ENCODE assay signal across 23 mouse cellular contexts in genomic region chr11:101154648-101155047, GRCm38 (mm10). TPM values are rescaled to one million over a fixed set of nuclear protein-coding genes. Genes with fewer than 3 reads are reported as not detected.
A peak's percentile ranks its signal among the peaks of the same experiment; 100 is the strongest.
DNase-seq lines count a peak whose midpoint lies in the region; ATAC-seq and TF ChIP-seq lines count a peak whose summit lies in the region.
"Had no signal": no experiment of that assay in that cellular context is flagged by ENCODE, and none has a peak within 500 bp of the region (broad histone marks: within the 10 kb centered on the region; RNA-seq: fewer than 3 reads in every experiment).

No protein-coding gene starts in this region.

- no peaks in the 10 kb centered on the region for H3K36me3 ChIP-seq in midbrain, embryonic 11.5 days (ENCODE audit: control insufficient read depth, insufficient read depth, low read length)
- H3K36me3 ChIP-seq in midbrain, embryonic 14.5 days (ENCODE audit: control insufficient read depth, insufficient read depth, low read length), result no peaks in the 10 kb centered on the region
- H3K36me3 ChIP-seq: embryonic facial prominence, embryonic 10.5 days; embryonic facial prominence, embryonic 12.5 days; forebrain, embryonic 15.5 days; G1E had no signal

- no peaks in the 10 kb centered on the region; the same call in 1 of the 2 replicates for H3K4me1 ChIP-seq in cerebellum, adult 2 months (ENCODE audit: control insufficient read depth, insufficient read depth, low read length)
- H3K4me1 ChIP-seq in midbrain, embryonic 11.5 days (ENCODE audit: control insufficient read depth, insufficient read depth, low read length), result peaks cover 7% of the 10 kb centered on the region; the same call in 1 of the 2 replicates
- H3K4me1 ChIP-seq in midbrain, embryonic 14.5 days (ENCODE audit: control insufficient read depth, insufficient read depth, low read length), result peaks cover 15% of the 10 kb centered on the region

- peak; percentile 37 for DNase-seq in cerebellum, adult 9-11 months
- DNase-seq in cerebellum, adult 2 months, result no peak
- DNase-seq in midbrain, embryonic 11.5 days (ENCODE audit: low spot score, missing footprints), result peak; percentile 64
- DNase-seq in midbrain, embryonic 14.5 days, result no peak
- DNase-seq in ovary, postnatal 10 days (ENCODE audit: low spot score), result no peak
- DNase-seq: adrenal gland, adult 8-10 months; adrenal gland, postnatal 14 days; adrenal gland, postnatal 36 days; B cell, adult 2 months; cerebellum, adult 18-20 months; cerebellum, adult 9-10 months; cerebellum, postnatal 14 days; forebrain, postnatal 0 days had no signal

- H3K4me2 ChIP-seq in midbrain, embryonic 11.5 days, result no peak overlapping the region
- H3K4me2 ChIP-seq in midbrain, embryonic 14.5 days (ENCODE audit: low read length), result no peak overlapping the region
- H3K4me2 ChIP-seq: forebrain, embryonic 15.5 days had no signal

- H3K9me3 ChIP-seq in midbrain, embryonic 11.5 days (ENCODE audit: control insufficient read depth, low read length), result no peaks in the 10 kb centered on the region
- no peaks in the 10 kb centered on the region for H3K9me3 ChIP-seq in midbrain, embryonic 14.5 days (ENCODE audit: control insufficient read depth, low read length)
- H3K9me3 ChIP-seq: embryonic facial prominence, embryonic 10.5 days; embryonic facial prominence, embryonic 12.5 days; forebrain, embryonic 13.5 days; forebrain, embryonic 15.5 days; G1E had no signal

- no peak overlapping the region for H3K9ac ChIP-seq in midbrain, embryonic 11.5 days (ENCODE audit: low read length)
- H3K9ac ChIP-seq in midbrain, embryonic 14.5 days (replicated peaks; ENCODE audit: low read length), result no peak overlapping the region
- H3K9ac ChIP-seq: embryonic facial prominence, embryonic 12.5 days; forebrain, embryonic 13.5 days; forebrain, embryonic 15.5 days; forebrain, postnatal 0 days had no signal

- TF ChIP-seq POLR2A in cerebellum, adult 2 months (IDR thresholded peaks at IDR 0.05; ENCODE audit: borderline replicate concordance, insufficient read depth, low read length), result no peak

- no peak overlapping the region for H3K4me3 ChIP-seq in cerebellum, adult 2 months (replicated peaks; ENCODE audit: insufficient read depth, low read depth, low read length)
- no peak overlapping the region for H3K4me3 ChIP-seq in midbrain, embryonic 11.5 days (ENCODE audit: low read depth, low read length)
- no peak overlapping the region for H3K4me3 ChIP-seq in midbrain, embryonic 14.5 days (replicated peaks; ENCODE audit: low read depth, low read length)
- H3K4me3 ChIP-seq: embryonic facial prominence, embryonic 12.5 days; forebrain, embryonic 13.5 days; forebrain, embryonic 15.5 days had no signal

- no peak for ATAC-seq in midbrain, embryonic 11.5 days (ENCODE audit: low FRiP score)
- no peak for ATAC-seq in midbrain, embryonic 14.5 days (ENCODE audit: low FRiP score, low TSS enrichment)
- ATAC-seq: activated CD4-positive, CD25-positive, alpha-beta regulatory T cell, adult 4 months; CD4-positive, CD25-positive, alpha-beta regulatory T cell, adult 4 months; forebrain, embryonic 13.5 days; forebrain, embryonic 15.5 days; forebrain, postnatal 0 days; Patski had no signal

- H3K27ac ChIP-seq in cerebellum, adult 2 months (ENCODE audit: insufficient read depth, low read length), result no peak overlapping the region
- no peak overlapping the region for H3K27ac ChIP-seq in midbrain, embryonic 11.5 days (ENCODE audit: low read depth, low read length)
- H3K27ac ChIP-seq in midbrain, embryonic 14.5 days (replicated peaks; ENCODE audit: low read depth, low read length), result no peak overlapping the region
- H3K27ac ChIP-seq: embryonic facial prominence, embryonic 10.5 days; embryonic facial prominence, embryonic 12.5 days; forebrain, embryonic 13.5 days had no signal

- no peak for TF ChIP-seq CTCF in cerebellum, adult 2 months (IDR thresholded peaks at IDR 0.05; ENCODE audit: borderline replicate concordance, insufficient read depth, low read depth, low read length)

- H3K27me3 ChIP-seq in cerebellum, adult 2 months (ENCODE audit: control insufficient read depth, insufficient read depth, low read length), result no peaks in the 10 kb centered on the region
- H3K27me3 ChIP-seq in midbrain, embryonic 11.5 days (ENCODE audit: control insufficient read depth, insufficient read depth, low read length), result peaks cover 4% of the 10 kb centered on the region
- H3K27me3 ChIP-seq in midbrain, embryonic 14.5 days (ENCODE audit: control insufficient read depth, insufficient read depth, low read length), result no peaks in the 10 kb centered on the region; the same call in 1 of the 2 replicates
- H3K27me3 ChIP-seq: CH12.LX; embryonic facial prominence, embryonic 12.5 days; Patski had no signal

RNA-seq across cellular contexts. Expression of gene Tubg2, which starts 1.1 kb away (rescaled TPM):
- polyA plus RNA-seq in cerebellum, adult 2 months (2012; rRNA removed), result 44.3 and 47.8 TPM in 2 replicates
- 3.4 and 5.1 TPM in 2 replicates for polyA plus RNA-seq in midbrain, embryonic 11.5 days (2014; fragmentation: Nextera tagmentation; extraction: Ambion mirVana)
- polyA plus RNA-seq in midbrain, embryonic 14.5 days (2014; fragmentation: Nextera tagmentation; extraction: Ambion mirVana), result 42.2 and 56.0 TPM in 2 replicates
- polyA plus RNA-seq: G1E had no signal

RNA-seq across cellular contexts. Expression of gene Cntnap1, which starts 15.7 kb away (rescaled TPM):
- polyA plus RNA-seq in cerebellum, adult 2 months (2012; rRNA removed), result 151 and 169 TPM in 2 replicates
- polyA plus RNA-seq in midbrain, embryonic 11.5 days (2014; fragmentation: Nextera tagmentation; extraction: Ambion mirVana), result 0.30 and 0.32 TPM in 2 replicates
- polyA plus RNA-seq in midbrain, embryonic 14.5 days (2014; fragmentation: Nextera tagmentation; extraction: Ambion mirVana), result 2.3 and 2.8 TPM in 2 replicates

RNA-seq across cellular contexts. Expression of gene Plekhh3, which starts 16.5 kb away (rescaled TPM):
- polyA plus RNA-seq in cerebellum, adult 2 months (2012; rRNA removed), result 67.6 and 71.0 TPM in 2 replicates
- 5.8 and 7.2 TPM in 2 replicates for polyA plus RNA-seq in midbrain, embryonic 11.5 days (2014; fragmentation: Nextera tagmentation; extraction: Ambion mirVana)
- polyA plus RNA-seq in midbrain, embryonic 14.5 days (2014; fragmentation: Nextera tagmentation; extraction: Ambion mirVana), result 8.2 and 8.4 TPM in 2 replicates
- polyA plus RNA-seq: activated CD4-positive, CD25-positive, alpha-beta regulatory T cell, adult 4 months; CD4-positive, CD25-positive, alpha-beta regulatory T cell, adult 4 months had no signal

RNA-seq across cellular contexts. Expression of gene Ccr10, which starts 20.6 kb away (rescaled TPM):
- polyA plus RNA-seq in cerebellum, adult 2 months (2012; rRNA removed), result 0.82 and 1.0 TPM in 2 replicates
- not detected in 2 replicates for polyA plus RNA-seq in midbrain, embryonic 11.5 days (2014; fragmentation: Nextera tagmentation; extraction: Ambion mirVana)
- polyA plus RNA-seq in midbrain, embryonic 14.5 days (2014; fragmentation: Nextera tagmentation; extraction: Ambion mirVana), result 0.16 TPM in 1 of 2 replicates, not detected in the other
- polyA plus RNA-seq: embryonic facial prominence, embryonic 14.5 days; forebrain, embryonic 13.5 days; G1E had no signal

RNA-seq across cellular contexts. Expression of gene Tubg1, which starts 34.9 kb away (rescaled TPM):
- 39.1 and 39.3 TPM in 2 replicates for polyA plus RNA-seq in cerebellum, adult 2 months (2012; rRNA removed)
- polyA plus RNA-seq in midbrain, embryonic 11.5 days (2014; fragmentation: Nextera tagmentation; extraction: Ambion mirVana), result 96.3 and 108 TPM in 2 replicates
- polyA plus RNA-seq in midbrain, embryonic 14.5 days (2014; fragmentation: Nextera tagmentation; extraction: Ambion mirVana), result 73.3 and 75.5 TPM in 2 replicates

Comparison
In these comparisons a context has a peak if more than half of its experiments do, and no peak if none do; other contexts are left out.
1. DNase-seq: peak in cerebellum, adult 9-11 months (single experiment) and midbrain, embryonic 11.5 days (single experiment); none in cerebellum, adult 2 months (0 of 2), midbrain, embryonic 14.5 days (single experiment) and ovary, postnatal 10 days (single experiment).
2. RNA of gene Cntnap1, which starts 15.7 kb away (polyA plus RNA-seq): 151 to 169 TPM in cerebellum, adult 2 months; 2.3 to 2.8 TPM in midbrain, embryonic 14.5 days and 0.30 to 0.32 TPM in midbrain, embryonic 11.5 days; every median in the first group is over 10 times any median in the second.